Mouse (Mus musculus) hindbrain, embryonic 14.5 days (tissue): ENCODE data around the gene Vps45. TPM values are rescaled to one million over a fixed set of nuclear protein-coding genes. Genes with fewer than 3 reads are reported as not detected.

Experiments
- ATAC-seq: fragments of 200-750 bp; cut with Nextera tagmentation; 2 replicates; pipeline ENCODE4 v1.8.0; 2017; ENCODE audit warnings: moderate number of reproducible peaks, mild to moderate bottlenecking, moderate TSS enrichment, moderate library complexity; ENCODE audit not compliant: low FRiP score
- DNase-seq: peaks from one replicate; pipeline ENCODE4 v3.0.0-alpha.2; 2015; ENCODE audit warnings: low spot score
- H3K27ac ChIP-seq: fragments of 300-500 bp; sonication (generic); 2 replicates; pipeline ENCODE4 v1.5.1; 2014; ENCODE audit warnings: mild to moderate bottlenecking, moderate library complexity
- H3K27me3 ChIP-seq: fragments of 300-500 bp; sonication (generic); 2 replicates; pipeline ENCODE4 v1.6.1; 2014; ENCODE audit warnings: mild to moderate bottlenecking, low read length, mixed read lengths; ENCODE audit not compliant: control insufficient read depth, insufficient read depth
- H3K36me3 ChIP-seq: fragments of 300-500 bp; sonication (generic); replicated peaks from 2 replicates; pipeline ENCODE4 v1.6.1; 2014; ENCODE audit not compliant: control insufficient read depth, insufficient read depth
- H3K4me1 ChIP-seq: fragments of 300-500 bp; sonication (generic); replicated peaks from 2 replicates; pipeline ENCODE4 v1.6.1; 2014; ENCODE audit warnings: antibody characterized with exemption, low read length, mixed read lengths; ENCODE audit not compliant: control insufficient read depth, insufficient read depth
- H3K4me2 ChIP-seq: fragments of 300-500 bp; sonication (generic); replicated peaks from 2 replicates; pipeline ENCODE4 v1.6.1; 2014; ENCODE audit warnings: mild to moderate bottlenecking, moderate library complexity
- H3K4me3 ChIP-seq: fragments of 300-500 bp; sonication (generic); replicated peaks from 2 replicates; pipeline ENCODE4 v1.5.1; 2014; ENCODE audit warnings: mild to moderate bottlenecking, low read length
- H3K9ac ChIP-seq: fragments of 300-500 bp; sonication (generic); 2 replicates; pipeline ENCODE4 v1.6.1; 2014
- H3K9me3 ChIP-seq: fragments of 300-500 bp; sonication (generic); 2 replicates; pipeline ENCODE4 v1.6.1; 2016; ENCODE audit warnings: low read length; ENCODE audit not compliant: control insufficient read depth
- WGBS: fragments of 180-500 bp; shearing (Covaris S2); extraction: QIAGEN DNeasy Blood & Tissue Kit; methylation state at CpG from one replicate; pipeline ENCODE4 v1.1.7; 2014; 5-methylcytosine and 5-hydroxymethylcytosine counted together
- polyA plus RNA-seq: library from polyadenylated mRNA; unstranded; fragments of >200 nt; fragmentation: Nextera tagmentation; extraction: Ambion mirVana; gene quantifications from 2 replicates; pipeline ENCODE4 v1.2.1, GENCODE M21; 2014

The Vps45 gene
- polyA plus RNA-seq, 1 experiment from 2014 or later: 46.8 TPM

- H3K4me1 ChIP-seq: peaks cover 39% of the 10 kb centered on the region
Observed at GRCm38 (mm10) chr3:95988138-95988537, 70.1 kb downstream of the Vps45 start.

GRCm38 (mm10) chr3:95987386-95988110 is 70.7 kb downstream of the Vps45 start:
- H3K27ac ChIP-seq: no peak overlapping the region
- H3K4me2 ChIP-seq: no peak overlapping the region
- no peaks in the 10 kb centered on the region for H3K9me3 ChIP-seq
- WGBS: 76% methylated on average over 6 of the region's 6 CpGs
- no peaks in the 10 kb centered on the region for H3K27me3 ChIP-seq
- H3K4me1 ChIP-seq: peaks cover 33% of the 10 kb centered on the region
- DNase-seq (no peak), ATAC-seq (no peak)
- H3K9ac ChIP-seq: no peak overlapping the region
- peaks cover 55% of the 10 kb centered on the region for H3K36me3 ChIP-seq
- no peak overlapping the region for H3K4me3 ChIP-seq

More at GRCm38 (mm10) chr3:95988138-95988537, 70.1 kb downstream of the Vps45 start:
- Histone ChIP-seq H3K27ac (no peak overlapping the region), H3K4me2 (no peak overlapping the region), H3K36me3 (peaks cover 58% of the 10 kb centered on the region), H3K9me3 (no peaks in the 10 kb centered on the region), H3K27me3 (no peaks in the 10 kb centered on the region), H3K9ac (no peak overlapping the region), H3K4me3 (no peak overlapping the region)
- WGBS: 95% methylated on average over 1 of the region's 1 CpGs
- ATAC-seq (no peak), DNase-seq (no peak)

GRCm38 (mm10) chr3:95986984-95987383 is 71.3 kb downstream of the Vps45 start:
- 69% methylated on average over 4 of the region's 4 CpGs for whole genome bisulfite sequencing
- H3K4me3 ChIP-seq: no peak overlapping the region
- no peaks in the 10 kb centered on the region for H3K27me3 ChIP-seq
- no peak for ATAC-seq
- H3K4me1 ChIP-seq: peaks cover 27% of the 10 kb centered on the region
- H3K27ac ChIP-seq: no peak overlapping the region
- no peak overlapping the region for H3K9ac ChIP-seq
- H3K36me3 ChIP-seq: peaks cover 50% of the 10 kb centered on the region
- DNase-seq: no peak
- H3K4me2 ChIP-seq: no peak overlapping the region
- H3K9me3 ChIP-seq: no peaks in the 10 kb centered on the region

- DNase-seq (peak; percentile 53), ATAC-seq (peak; percentile 5; the same call in 1 of the 2 replicates)
- Histone ChIP-seq H3K4me3 (peak overlapping the region; percentile 1; the same call in 1 of the 2 replicates), H3K36me3 (peaks cover 41% of the 10 kb centered on the region), H3K4me2 (peak overlapping the region; percentile 48), H3K4me1 (peaks cover 26% of the 10 kb centered on the region), H3K9ac (peak overlapping the region; percentile 37), H3K27me3 (no peaks in the 10 kb centered on the region), H3K9me3 (no peaks in the 10 kb centered on the region), H3K27ac (peak overlapping the region; percentile 94)
- WGBS: 2% methylated on average over 21 of the region's 21 CpGs
Observed at GRCm38 (mm10) chr3:95986001-95986622, 72.2 kb downstream of the Vps45 start.

- Histone ChIP-seq H3K27ac (peak overlapping the region; percentile 94), H3K4me1 (peaks cover 26% of the 10 kb centered on the region), H3K9me3 (no peaks in the 10 kb centered on the region), H3K36me3 (peaks cover 34% of the 10 kb centered on the region), H3K4me3 (0 out of 2 replicates have a peak overlapping the region, but pooled peaks have one; percentile 2), H3K27me3 (no peaks in the 10 kb centered on the region), H3K9ac (peak overlapping the region; percentile 37), H3K4me2 (peak overlapping the region; percentile 48)
- peak; percentile 73 for DNase-seq
- peak; percentile 93 for ATAC-seq
- WGBS: 4% methylated on average over 12 of the region's 12 CpGs
Observed at GRCm38 (mm10) chr3:95985209-95986000, 72.9 kb downstream of the Vps45 start.

DNA sequence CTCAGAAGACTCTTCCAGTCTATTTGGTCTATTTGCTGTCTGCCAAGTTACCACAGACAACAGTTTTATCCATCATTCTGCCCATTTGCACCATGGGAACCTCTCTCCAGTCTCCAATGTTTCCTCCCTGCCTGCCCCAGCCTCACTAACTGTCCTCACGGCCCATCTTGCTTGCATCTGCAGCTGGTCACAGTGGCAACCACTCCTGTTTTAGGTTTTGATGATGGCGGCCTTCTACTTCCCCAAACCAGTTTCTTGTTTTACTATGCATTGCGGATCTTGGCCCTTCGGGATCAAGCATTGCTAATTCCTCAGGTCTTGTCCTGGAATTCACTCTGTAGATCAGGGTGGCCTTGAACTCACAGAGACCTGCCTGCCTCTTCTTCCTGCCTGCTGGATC is 76.1 kb downstream of the Vps45 start:
- no peak overlapping the region for H3K9ac ChIP-seq
- DNase-seq: no peak
- H3K4me3 ChIP-seq: no peak overlapping the region
- H3K4me2 ChIP-seq: no peak overlapping the region
- no peak overlapping the region for H3K27ac ChIP-seq
- H3K27me3 ChIP-seq: no peaks in the 10 kb centered on the region
- 0 out of 2 replicates have a peak, but pooled peaks cover 3% of the 10 kb centered on the region for H3K36me3 ChIP-seq
- peaks cover 26% of the 10 kb centered on the region for H3K4me1 ChIP-seq
- no peak for ATAC-seq
- no peaks in the 10 kb centered on the region for H3K9me3 ChIP-seq
- WGBS: 93% methylated on average over 4 of the region's 4 CpGs

DNA sequence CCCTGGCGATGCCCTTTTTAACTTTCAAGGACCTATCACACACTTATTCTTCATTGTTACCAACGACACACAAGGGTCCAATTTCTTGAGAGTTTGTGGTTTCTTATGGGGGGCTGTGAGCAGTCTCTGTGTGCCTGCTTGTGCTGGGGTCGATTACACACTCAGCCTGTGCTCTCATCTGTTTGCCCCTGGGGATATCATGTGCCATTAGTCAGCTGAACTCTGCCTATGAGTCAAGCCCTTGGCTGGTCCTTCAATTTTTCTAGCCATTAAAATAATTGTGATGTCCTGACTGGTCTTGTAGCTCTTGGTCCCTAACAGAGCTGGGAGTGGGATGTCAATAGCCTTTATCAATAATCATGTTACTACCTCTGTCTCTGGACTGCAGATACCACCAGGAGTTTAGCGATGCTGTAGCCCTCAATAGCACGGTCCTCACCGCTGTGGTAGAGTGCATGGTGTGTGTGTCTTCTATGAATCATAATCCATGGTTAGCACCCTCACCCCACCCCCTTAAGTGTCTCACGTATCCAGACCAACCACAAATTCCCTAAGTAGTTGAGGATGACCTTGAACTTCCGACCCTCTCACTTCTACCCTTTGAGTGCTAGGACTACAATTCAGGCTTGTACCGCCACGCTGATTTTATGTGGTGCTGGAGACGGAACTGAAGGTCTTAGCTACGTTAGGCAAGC is 77.8 kb downstream of the Vps45 start:
- no peak overlapping the region for H3K9ac ChIP-seq
- no peak overlapping the region for H3K4me3 ChIP-seq
- no peaks in the 10 kb centered on the region for H3K27me3 ChIP-seq
- ATAC-seq (no peak), DNase-seq (no peak)
- no peaks in the 10 kb centered on the region for H3K9me3 ChIP-seq
- H3K27ac ChIP-seq: no peak overlapping the region
- H3K4me1 ChIP-seq: peaks cover 10% of the 10 kb centered on the region
- WGBS: 87% methylated on average over 12 of the region's 12 CpGs
- H3K4me2 ChIP-seq: no peak overlapping the region
- H3K36me3 ChIP-seq: no peaks in the 10 kb centered on the region

GRCm38 (mm10) chr3:95978265-95978664 is 80.0 kb downstream of the Vps45 start:
- Histone ChIP-seq H3K4me2 (no peak overlapping the region), H3K9ac (no peak overlapping the region), H3K4me3 (no peak overlapping the region), H3K27me3 (no peaks in the 10 kb centered on the region), H3K9me3 (no peaks in the 10 kb centered on the region), H3K27ac (no peak overlapping the region), H3K4me1 (peaks cover 9% of the 10 kb centered on the region; the same call in 1 of the 2 replicates), H3K36me3 (no peaks in the 10 kb centered on the region)
- no peak for ATAC-seq
- no peak for DNase-seq
- WGBS: 72% methylated on average over 9 of the region's 9 CpGs
